Mouse (Mus musculus): ENCODE results near the gene Flot1. TPM values are rescaled to one million over a fixed set of nuclear protein-coding genes. Genes with fewer than 3 reads are reported as not detected.

Gene Flot1
- polyA plus RNA-seq, 1 experiment from 2014 or later, result 41.0 TPM

- DNase-seq (ENCODE audit: low spot score) (no peak), ATAC-seq (ENCODE audit: low FRiP score, low TSS enrichment) (no peak)
- Histone ChIP-seq H3K4me1 (replicated peaks; ENCODE audit: control insufficient read depth, insufficient read depth) (peaks cover 3% of the 10 kb centered on the region; the same call in 1 of the 2 replicates), H3K4me3 (ENCODE audit: low read depth, low read length) (no peak overlapping the region), H3K9me3 (ENCODE audit: control insufficient read depth, low read length) (no peaks in the 10 kb centered on the region), H3K27ac (replicated peaks) (peak overlapping the region; percentile 94), H3K4me2 (replicated peaks; ENCODE audit: low read depth) (peak overlapping the region; percentile 85), H3K27me3 (ENCODE audit: control insufficient read depth, insufficient read depth, low read length) (no peaks in the 10 kb centered on the region), H3K9ac (ENCODE audit: low read length) (no peak overlapping the region), H3K36me3 (ENCODE audit: control insufficient read depth, insufficient read depth, low read length) (no peaks in the 10 kb centered on the region; the same call in 1 of the 2 replicates)
- 54% methylated on average over 8 of the region's 8 CpGs for WGBS
- TF ChIP-seq EP300 (optimal IDR thresholded peaks at IDR 0.05) (peak; percentile 28), CTCF (IDR thresholded peaks at IDR 0.05; ENCODE audit: low read depth) (peak; percentile 75)
Observed at GRCm38 (mm10) chr17:35870884-35871696, 48.1 kb downstream of the Flot1 start.

- no peaks in the 10 kb centered on the region for H3K9me3 ChIP-seq (ENCODE audit: control insufficient read depth, low read length)
- ATAC-seq (ENCODE audit: low FRiP score, low TSS enrichment), result peak; percentile 60; the same call in 1 of the 2 replicates
- no peaks in the 10 kb centered on the region for H3K27me3 ChIP-seq (ENCODE audit: control insufficient read depth, insufficient read depth, low read length)
- TF ChIP-seq EP300 (optimal IDR thresholded peaks at IDR 0.05) (no peak), CTCF (IDR thresholded peaks at IDR 0.05; ENCODE audit: low read depth) (peak; percentile 97)
- no peak overlapping the region for H3K4me3 ChIP-seq (ENCODE audit: low read depth, low read length)
- H3K27ac ChIP-seq (replicated peaks), result no peak overlapping the region
- peaks cover 3% of the 10 kb centered on the region; the same call in 1 of the 2 replicates for H3K4me1 ChIP-seq (replicated peaks; ENCODE audit: control insufficient read depth, insufficient read depth)
- H3K36me3 ChIP-seq (ENCODE audit: control insufficient read depth, insufficient read depth, low read length), result no peaks in the 10 kb centered on the region; the same call in 1 of the 2 replicates
- H3K4me2 ChIP-seq (replicated peaks; ENCODE audit: low read depth), result peak overlapping the region; percentile 34
- peak; percentile 93 for DNase-seq (ENCODE audit: low spot score)
- WGBS, result 29% methylated on average over 21 of the region's 21 CpGs
- no peak overlapping the region; the same call in 1 of the 2 replicates for H3K9ac ChIP-seq (ENCODE audit: low read length)
Observed at GRCm38 (mm10) chr17:35873774-35874519, 50.9 kb downstream of the Flot1 start.

GRCm38 (mm10) chr17:35874721-35875120, 51.7 kb downstream of the Flot1 start:
- H3K27ac ChIP-seq (replicated peaks), result no peak overlapping the region
- H3K36me3 ChIP-seq (ENCODE audit: control insufficient read depth, insufficient read depth, low read length), result no peaks in the 10 kb centered on the region; the same call in 1 of the 2 replicates
- H3K9me3 ChIP-seq (ENCODE audit: control insufficient read depth, low read length), result no peaks in the 10 kb centered on the region
- WGBS, result 70% methylated on average over 6 of the region's 6 CpGs
- H3K4me1 ChIP-seq (replicated peaks; ENCODE audit: control insufficient read depth, insufficient read depth), result peaks cover 3% of the 10 kb centered on the region; the same call in 1 of the 2 replicates
- no peaks in the 10 kb centered on the region for H3K27me3 ChIP-seq (ENCODE audit: control insufficient read depth, insufficient read depth, low read length)
- H3K9ac ChIP-seq (ENCODE audit: low read length), result no peak overlapping the region
- DNase-seq (ENCODE audit: low spot score), result no peak
- no peak for TF ChIP-seq EP300 (optimal IDR thresholded peaks at IDR 0.05)
- ATAC-seq (ENCODE audit: low FRiP score, low TSS enrichment), result no peak
- H3K4me2 ChIP-seq (replicated peaks; ENCODE audit: low read depth), result no peak overlapping the region
- no peak overlapping the region for H3K4me3 ChIP-seq (ENCODE audit: low read depth, low read length)

- H3K27ac ChIP-seq (replicated peaks), result peak within 1 kb of the TSS; percentile 77
- 5% methylated on average over 65 of the region's 66 CpGs for WGBS
- no peaks in the 10 kb centered on the region for H3K9me3 ChIP-seq (ENCODE audit: control insufficient read depth, low read length)
- H3K4me2 ChIP-seq (replicated peaks; ENCODE audit: low read depth), result peak within 1 kb of the TSS; percentile 90
- TF ChIP-seq CTCF (IDR thresholded peaks at IDR 0.05; ENCODE audit: low read depth) (peak; percentile 93), EP300 (optimal IDR thresholded peaks at IDR 0.05) (no peak)
- DNase-seq (ENCODE audit: low spot score) (peak; percentile 98), ATAC-seq (ENCODE audit: low FRiP score, low TSS enrichment) (peak; percentile 95)
- H3K9ac ChIP-seq (ENCODE audit: low read length), result peak within 1 kb of the TSS; percentile 83
- no peaks in the 10 kb centered on the region for H3K27me3 ChIP-seq (ENCODE audit: control insufficient read depth, insufficient read depth, low read length)
- peak within 1 kb of the TSS; percentile 88 for H3K4me3 ChIP-seq (ENCODE audit: low read depth, low read length)
- peaks cover 14% of the 10 kb centered on the region for H3K36me3 ChIP-seq (ENCODE audit: control insufficient read depth, insufficient read depth, low read length)
- H3K4me1 ChIP-seq (replicated peaks; ENCODE audit: control insufficient read depth, insufficient read depth), result peaks cover 3% of the 10 kb centered on the region; the same call in 1 of the 2 replicates
Observed at GRCm38 (mm10) chr17:35879245-35880057, 56.4 kb downstream of the Flot1 start, which contains the start of gene Dhx16. Gene Dhx16, plus strand, starts transcription at chr17:35879819.

Small RNAs within 50 kb of the gene (microRNA-seq; reads per million reads assigned to microRNA genes)
- gene Gm28033, result 2.3 reads per million

Other genes starting within 250 kb of the Flot1 start
- gene Sfta2, start 221.7 kb upstream of the Flot1 start, polyA plus RNA-seq (2015; fragmentation: Nextera tagmentation; extraction: Ambion mirVana), result 7.6 and 8.6 TPM in 2 replicates
- gene Gm9573, start 196.6 kb upstream of the Flot1 start, polyA plus RNA-seq (2015; fragmentation: Nextera tagmentation; extraction: Ambion mirVana), result 2.6 and 3.9 TPM in 2 replicates
- 768 and 930 TPM in 2 replicates for gene Mucl3, start 179.5 kb upstream of the Flot1 start, polyA plus RNA-seq (2015; fragmentation: Nextera tagmentation; extraction: Ambion mirVana)
- gene Vars2, start 155.6 kb upstream of the Flot1 start, polyA plus RNA-seq (2015; fragmentation: Nextera tagmentation; extraction: Ambion mirVana), result 10.3 and 10.6 TPM in 2 replicates
- gene Gtf2h4, start 149.5 kb upstream of the Flot1 start, polyA plus RNA-seq (2015; fragmentation: Nextera tagmentation; extraction: Ambion mirVana), result 20.7 and 20.8 TPM in 2 replicates
- gene Ddr1, start 118.6 kb upstream of the Flot1 start, polyA plus RNA-seq (2015; fragmentation: Nextera tagmentation; extraction: Ambion mirVana), result 50.8 TPM in 2 replicates
- gene Ier3, start 1.5 kb upstream of the Flot1 start, polyA plus RNA-seq (2015; fragmentation: Nextera tagmentation; extraction: Ambion mirVana), result 74.8 and 79.5 TPM in 2 replicates
- 251 and 296 TPM in 2 replicates for gene Tubb5, start 15.1 kb downstream of the Flot1 start, polyA plus RNA-seq (2015; fragmentation: Nextera tagmentation; extraction: Ambion mirVana)
- 2.1 and 2.2 TPM in 2 replicates for gene Mdc1, start 18.3 kb downstream of the Flot1 start, polyA plus RNA-seq (2015; fragmentation: Nextera tagmentation; extraction: Ambion mirVana)
- gene Nrm, start 38.1 kb downstream of the Flot1 start, polyA plus RNA-seq (2015; fragmentation: Nextera tagmentation; extraction: Ambion mirVana), result 27.3 and 27.4 TPM in 2 replicates
- gene Ppp1r18, start 42.4 kb downstream of the Flot1 start, polyA plus RNA-seq (2015; fragmentation: Nextera tagmentation; extraction: Ambion mirVana), result 15.3 and 16.6 TPM in 2 replicates
- 14.2 and 19.3 TPM in 2 replicates for gene Dhx16, start 56.6 kb downstream of the Flot1 start, polyA plus RNA-seq (2015; fragmentation: Nextera tagmentation; extraction: Ambion mirVana)
- 20.5 and 21.7 TPM in 2 replicates for gene 2310061I04Rik, start 74.2 kb downstream of the Flot1 start, polyA plus RNA-seq (2015; fragmentation: Nextera tagmentation; extraction: Ambion mirVana)
- 12.7 and 14.5 TPM in 2 replicates for gene Atat1, start 86.8 kb downstream of the Flot1 start, polyA plus RNA-seq (2015; fragmentation: Nextera tagmentation; extraction: Ambion mirVana)
- 80.0 and 83.4 TPM in 2 replicates for gene Mrps18b, start 93.2 kb downstream of the Flot1 start, polyA plus RNA-seq (2015; fragmentation: Nextera tagmentation; extraction: Ambion mirVana)
- gene Ppp1r10, start 93.2 kb downstream of the Flot1 start, polyA plus RNA-seq (2015; fragmentation: Nextera tagmentation; extraction: Ambion mirVana), result 13.9 and 17.4 TPM in 2 replicates
- gene Abcf1, start 146.5 kb downstream of the Flot1 start, polyA plus RNA-seq (2015; fragmentation: Nextera tagmentation; extraction: Ambion mirVana), result 54.8 and 71.5 TPM in 2 replicates
- gene Gnl1, start 156.6 kb downstream of the Flot1 start, polyA plus RNA-seq (2015; fragmentation: Nextera tagmentation; extraction: Ambion mirVana), result 24.6 and 25.1 TPM in 2 replicates
- 10.8 and 10.9 TPM in 2 replicates for gene Prr3, start 157.0 kb downstream of the Flot1 start, polyA plus RNA-seq (2015; fragmentation: Nextera tagmentation; extraction: Ambion mirVana)
- gene H2-T24, start 197.3 kb downstream of the Flot1 start, polyA plus RNA-seq (2015; fragmentation: Nextera tagmentation; extraction: Ambion mirVana), result 1.0 and 1.1 TPM in 2 replicates
- gene H2-T23, start 209.6 kb downstream of the Flot1 start, polyA plus RNA-seq (2015; fragmentation: Nextera tagmentation; extraction: Ambion mirVana), result 35.9 and 40.2 TPM in 2 replicates
- 18.9 and 21.0 TPM in 2 replicates for gene H2-T22, start 219.5 kb downstream of the Flot1 start, polyA plus RNA-seq (2015; fragmentation: Nextera tagmentation; extraction: Ambion mirVana)
- gene Gm6034, start 219.7 kb downstream of the Flot1 start, polyA plus RNA-seq (2015; fragmentation: Nextera tagmentation; extraction: Ambion mirVana), result not detected in 2 replicates
- 0.08 and 0.10 TPM in 2 replicates for gene Gm11127, start 235.1 kb downstream of the Flot1 start, polyA plus RNA-seq (2015; fragmentation: Nextera tagmentation; extraction: Ambion mirVana)

All from stomach, postnatal 0 days (tissue).